Mouse (Mus musculus): ENCODE data around the gene Cntn4. TPM values are rescaled to one million over a fixed set of nuclear protein-coding genes. Genes with fewer than 3 reads are reported as not detected.

The Cntn4 gene
- total RNA-seq, 2 experiments from 2014 or later = not detected

- no peak for ATAC-seq (replicated peaks; ENCODE audit: low FRiP score, poor library complexity, severe bottlenecking)
Observed at GRCm38 (mm10) chr6:106566929-106567621, 889.6 kb downstream of the Cntn4 start.

GRCm38 (mm10) chr6:106580124-106580523 lies 902.7 kb downstream of the Cntn4 start:
- no peak for ATAC-seq (replicated peaks; ENCODE audit: low FRiP score, poor library complexity, severe bottlenecking)

- ATAC-seq (replicated peaks; ENCODE audit: low FRiP score, poor library complexity, severe bottlenecking) = no peak
Observed at GRCm38 (mm10) chr6:106593756-106594155, 916.3 kb downstream of the Cntn4 start.

GRCm38 (mm10) chr6:106617081-106617480 lies 939.6 kb downstream of the Cntn4 start:
- no peak for ATAC-seq (replicated peaks; ENCODE audit: low FRiP score, poor library complexity, severe bottlenecking)

- no peak for ATAC-seq (replicated peaks; ENCODE audit: low FRiP score, poor library complexity, severe bottlenecking)
Observed at GRCm38 (mm10) chr6:106621188-106621749, 943.8 kb downstream of the Cntn4 start.

GRCm38 (mm10) chr6:106643026-106643425 lies 965.6 kb downstream of the Cntn4 start:
- ATAC-seq (replicated peaks; ENCODE audit: low FRiP score, poor library complexity, severe bottlenecking) = no peak

GRCm38 (mm10) chr6:106645496-106646211 lies 968.2 kb downstream of the Cntn4 start:
- ATAC-seq (replicated peaks; ENCODE audit: low FRiP score, poor library complexity, severe bottlenecking) = no peak

- ATAC-seq (replicated peaks; ENCODE audit: low FRiP score, poor library complexity, severe bottlenecking) = no peak
Observed at GRCm38 (mm10) chr6:106646945-106647344, 969.5 kb downstream of the Cntn4 start.

- peak; percentile 63; the same call in 1 of the 2 replicates for ATAC-seq (replicated peaks; ENCODE audit: low FRiP score, poor library complexity, severe bottlenecking)
Observed at GRCm38 (mm10) chr6:106663780-106664651, 986.6 kb downstream of the Cntn4 start.

- no peak for ATAC-seq (replicated peaks; ENCODE audit: low FRiP score, poor library complexity, severe bottlenecking)
Observed at GRCm38 (mm10) chr6:106675581-106675980, 998.1 kb downstream of the Cntn4 start.

- ATAC-seq (replicated peaks; ENCODE audit: low FRiP score, poor library complexity, severe bottlenecking) = no peak
Observed at GRCm38 (mm10) chr6:106701931-106702330, 1024.5 kb downstream of the Cntn4 start.

- no peak for ATAC-seq (replicated peaks; ENCODE audit: low FRiP score, poor library complexity, severe bottlenecking)
Observed at GRCm38 (mm10) chr6:106705506-106706035, 1028.1 kb downstream of the Cntn4 start.

GRCm38 (mm10) chr6:106725642-106726041 lies 1048.2 kb downstream of the Cntn4 start:
- ATAC-seq (replicated peaks; ENCODE audit: low FRiP score, poor library complexity, severe bottlenecking) = no peak

- no peak for ATAC-seq (replicated peaks; ENCODE audit: low FRiP score, poor library complexity, severe bottlenecking)
Observed at GRCm38 (mm10) chr6:106726078-106726477, 1048.6 kb downstream of the Cntn4 start.

- ATAC-seq (replicated peaks; ENCODE audit: low FRiP score, poor library complexity, severe bottlenecking) = no peak
Observed at GRCm38 (mm10) chr6:106727703-106728102, 1050.2 kb downstream of the Cntn4 start.

- no peak for ATAC-seq (replicated peaks; ENCODE audit: low FRiP score, poor library complexity, severe bottlenecking)
Observed at GRCm38 (mm10) chr6:106729682-106730314, 1052.3 kb downstream of the Cntn4 start.

GRCm38 (mm10) chr6:106732563-106732962 lies 1055.1 kb downstream of the Cntn4 start:
- no peak for ATAC-seq (replicated peaks; ENCODE audit: low FRiP score, poor library complexity, severe bottlenecking)

GRCm38 (mm10) chr6:106738229-106738628 lies 1060.8 kb downstream of the Cntn4 start:
- no peak for ATAC-seq (replicated peaks; ENCODE audit: low FRiP score, poor library complexity, severe bottlenecking)

- ATAC-seq (replicated peaks; ENCODE audit: low FRiP score, poor library complexity, severe bottlenecking) = no peak
Observed at GRCm38 (mm10) chr6:106740244-106740825, 1062.9 kb downstream of the Cntn4 start.
